Mouse (Mus musculus) G1E (cell line): ENCODE measurements at regions not wholly inside any gene's neighbourhood (a gene's known extent, or its start where the extent isn't known, plus 50 kb on each side); places are given as distances from the start of the nearest gene placed in this dataset.
A peak's percentile ranks its signal among the peaks of the same experiment; 100 is the strongest.

Experiments
- ATAC-seq: 2 replicates; pipeline ENCODE4 v1.8.0; 2016; ENCODE audit warnings: mild to moderate bottlenecking; ENCODE audit not compliant: insufficient number of reproducible peaks, poor library complexity, low FRiP score, severe bottlenecking; ENCODE audit errors: extremely low read depth
- DNase-seq: peaks from one replicate; pipeline ENCODE4 v3.0.0; 2012; ENCODE audit warnings: low spot score
- H3K27me3 ChIP-seq: 2 replicates; pipeline ENCODE4 v1.6.1; 2012; ENCODE audit warnings: mild to moderate bottlenecking, low read length, inconsistent platforms; ENCODE audit not compliant: insufficient read depth
- H3K36me3 ChIP-seq: replicated peaks from 2 replicates; pipeline ENCODE3; 2012; ENCODE audit warnings: mild to moderate bottlenecking, inconsistent platforms
- H3K4me1 ChIP-seq: 2 replicates; pipeline ENCODE4 v1.6.1; 2012; ENCODE audit warnings: low read depth, low read length, inconsistent platforms, mixed read lengths; ENCODE audit not compliant: insufficient read depth
- H3K4me3 ChIP-seq: 2 replicates; pipeline ENCODE4 v1.5.1; 2012; ENCODE audit warnings: low read depth, mild to moderate bottlenecking, inconsistent platforms, low read length, moderate library complexity, mixed read lengths
- H3K9me3 ChIP-seq: replicated peaks from 2 replicates; pipeline ENCODE4 v1.6.1; 2012; ENCODE audit warnings: inconsistent platforms
- CTCF ChIP-seq: IDR thresholded peaks from 2 replicates; pipeline ENCODE4 v1.5.1; 2012; ENCODE audit warnings: low read depth, low read length, inconsistent platforms, mixed read lengths
- GATA1 ChIP-seq: IDR thresholded peaks from 2 replicates; pipeline ENCODE4 v1.6.1; 2012; ENCODE audit warnings: borderline replicate concordance, low read length, inconsistent platforms, mixed read lengths
- GATA2 ChIP-seq: IDR thresholded peaks from 2 replicates; pipeline ENCODE4 v1.6.1; 2012; ENCODE audit warnings: low read depth, low read length, inconsistent platforms, borderline replicate concordance
- POLR2AphosphoS5 ChIP-seq: IDR thresholded peaks from 2 replicates; pipeline ENCODE4 v1.6.1; 2012; ENCODE audit warnings: low read depth, low read length, inconsistent platforms; ENCODE audit not compliant: insufficient replicate concordance
- TAL1 ChIP-seq: conservative IDR thresholded peaks from 2 replicates; pipeline ENCODE4 v1.6.1; 2012; ENCODE audit warnings: low read depth, low read length, inconsistent platforms, mixed read lengths

GRCm38 (mm10) chr13:75204417-75204816 is 114.8 kb downstream of the Pcsk1 start:
- no peak for DNase-seq
- no peak for TF ChIP-seq POLR2AphosphoS5
- no peak for TF ChIP-seq CTCF
- TF ChIP-seq GATA1 = no peak
- H3K27me3 ChIP-seq = no peaks in the 10 kb centered on the region
- H3K4me3 ChIP-seq = no peak overlapping the region
- no peaks in the 10 kb centered on the region for H3K36me3 ChIP-seq
- no peak for ATAC-seq
- no peaks in the 10 kb centered on the region for H3K9me3 ChIP-seq
- no peaks in the 10 kb centered on the region for H3K4me1 ChIP-seq

GRCm38 (mm10) chr13:75223944-75224343 is 134.3 kb downstream of the Pcsk1 start:
- Histone ChIP-seq H3K9me3 (no peaks in the 10 kb centered on the region), H3K27me3 (no peaks in the 10 kb centered on the region), H3K4me3 (no peak overlapping the region), H3K4me1 (0 out of 2 replicates have a peak, but pooled peaks cover 3% of the 10 kb centered on the region), H3K36me3 (no peaks in the 10 kb centered on the region)
- TF ChIP-seq TAL1 = no peak
- no peak for TF ChIP-seq GATA2
- TF ChIP-seq GATA1 = no peak
- TF ChIP-seq CTCF = no peak
- TF ChIP-seq POLR2AphosphoS5 = no peak
- no peak for ATAC-seq
- DNase-seq = no peak

- TF ChIP-seq CTCF (no peak), GATA2 (no peak), TAL1 (no peak), GATA1 (no peak), POLR2AphosphoS5 (no peak)
Observed at GRCm38 (mm10) chr13:75225581-75226297, 136.1 kb downstream of the Pcsk1 start.

GRCm38 (mm10) chr13:75227616-75228277 is 138.1 kb downstream of the Pcsk1 start:
- no peaks in the 10 kb centered on the region for H3K27me3 ChIP-seq
- H3K36me3 ChIP-seq = no peaks in the 10 kb centered on the region
- peak; percentile 3 for DNase-seq
- no peak overlapping the region for H3K4me3 ChIP-seq
- 0 out of 2 replicates have a peak, but pooled peaks cover 3% of the 10 kb centered on the region for H3K4me1 ChIP-seq
- H3K9me3 ChIP-seq = no peaks in the 10 kb centered on the region
- TF ChIP-seq GATA1 (no peak), GATA2 (no peak), TAL1 (no peak), POLR2AphosphoS5 (no peak), CTCF (peak; percentile 45)
- peak; percentile 15; the same call in 1 of the 2 replicates for ATAC-seq

More at GRCm38 (mm10) chr13:75225581-75226297, 136.1 kb downstream of the Pcsk1 start:
- Histone ChIP-seq H3K9me3 (no peaks in the 10 kb centered on the region), H3K36me3 (no peaks in the 10 kb centered on the region), H3K4me1 (0 out of 2 replicates have a peak, but pooled peaks cover 3% of the 10 kb centered on the region), H3K4me3 (no peak overlapping the region), H3K27me3 (no peaks in the 10 kb centered on the region)
- DNase-seq (no peak), ATAC-seq (no peak)

- DNase-seq = no peak
- Histone ChIP-seq H3K4me3 (no peak overlapping the region), H3K4me1 (no peaks in the 10 kb centered on the region), H3K36me3 (no peaks in the 10 kb centered on the region), H3K9me3 (no peaks in the 10 kb centered on the region), H3K27me3 (no peaks in the 10 kb centered on the region)
- TF ChIP-seq POLR2AphosphoS5 (no peak), GATA2 (no peak), TAL1 (no peak), CTCF (no peak), GATA1 (no peak)
- ATAC-seq = no peak
Observed at GRCm38 (mm10) chr13:75236424-75236823, 146.8 kb downstream of the Pcsk1 start.
